Mouse (Mus musculus) urinary bladder, adult 18-20 months (tissue): ENCODE results near the gene Slc2a4.
A peak's percentile ranks its signal among the peaks of the same experiment; 100 is the strongest.

ENCODE experiments used
- DNase-seq, 2 experiments: peaks; one replicate each; pipeline ENCODE4 v3.0.0; 2022; ENCODE audit warnings: low spot score in 2 of 2, mixed read lengths in 2 of 2

Gene Slc2a4

DNA sequence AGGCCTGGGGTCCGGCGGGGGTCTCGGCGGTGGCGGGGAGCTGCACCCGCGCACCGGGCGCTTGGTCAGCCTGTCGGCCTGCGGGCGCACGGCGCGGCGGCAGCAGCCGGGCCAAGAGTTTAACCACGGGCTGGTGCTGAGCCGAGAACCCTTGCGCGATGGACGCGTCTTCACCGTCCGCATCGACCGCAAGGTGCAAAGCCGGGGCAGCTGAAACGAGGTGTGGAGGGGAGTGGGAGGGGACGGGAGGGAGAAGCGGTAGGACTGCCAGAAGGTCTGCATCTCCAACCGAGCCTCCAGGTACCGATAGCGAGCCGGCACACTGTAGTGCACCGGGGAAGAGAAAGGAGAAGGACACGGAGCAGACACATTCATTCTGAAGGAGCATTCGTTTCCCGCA is 46.0 kb downstream of the Slc2a4 start:
- DNase-seq = no peak

GRCm38 (mm10) chr11:69901406-69901846 is 46.6 kb downstream of the Slc2a4 start:
- DNase-seq = peak; percentile 83 to 94

DNA sequence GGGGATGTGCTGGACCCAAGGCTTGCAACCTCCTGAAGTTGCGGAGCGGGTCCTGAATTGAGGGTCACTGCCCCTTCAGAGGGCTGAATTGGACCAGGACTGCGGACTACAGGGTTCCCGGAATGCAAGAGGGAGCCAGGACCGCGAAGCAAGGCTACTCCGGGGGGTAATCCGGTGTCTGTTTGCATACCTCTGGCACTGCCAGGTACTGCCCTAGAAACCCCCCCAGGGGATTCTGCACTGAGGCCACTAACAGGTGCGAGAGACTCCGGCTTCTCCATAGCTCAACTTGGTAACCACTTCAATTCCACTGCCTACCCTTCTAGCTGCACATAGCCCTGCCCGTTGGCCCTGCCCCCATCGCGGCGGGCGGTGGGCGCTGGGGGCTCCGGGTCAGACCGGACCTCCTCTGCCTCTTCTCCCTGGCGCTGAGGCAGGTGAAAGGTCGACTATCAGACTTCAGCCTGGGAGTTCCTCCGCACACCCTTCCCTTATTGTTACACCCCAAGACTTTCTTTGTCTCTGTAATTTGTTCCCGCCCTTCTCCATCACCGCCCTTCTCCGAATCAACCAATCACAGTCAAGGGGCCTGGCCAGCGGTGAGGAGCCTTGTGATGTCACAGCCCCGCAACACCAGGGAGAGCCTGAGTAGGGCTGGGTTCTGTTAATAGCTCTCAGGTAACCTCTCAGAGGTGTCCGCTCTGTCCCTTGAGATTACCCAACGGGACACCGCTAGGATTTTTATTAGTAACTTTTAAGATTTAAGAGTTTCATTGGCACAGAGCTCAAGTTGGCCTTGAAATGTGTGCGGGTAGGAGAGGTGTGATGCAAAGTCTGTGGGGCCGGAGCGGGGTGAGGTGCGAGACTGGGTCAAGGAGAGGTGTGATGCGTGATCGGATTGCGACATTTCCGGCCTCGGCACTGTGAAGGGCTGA is 47.2 kb downstream of the Slc2a4 start, which contains the start of the genes 2810408A11Rik and Neurl4:
Gene 2810408A11Rik (minus strand): TSS at position 517 of the 935 bp plus-strand sequence.
Gene Neurl4 (plus strand): TSS at position 602 of the 935 bp plus-strand sequence.
- peak; percentile 79 to 89 for DNase-seq

GRCm38 (mm10) chr11:69899870-69900269 is 48.1 kb downstream of the Slc2a4 start:
- DNase-seq = no peak

DNA sequence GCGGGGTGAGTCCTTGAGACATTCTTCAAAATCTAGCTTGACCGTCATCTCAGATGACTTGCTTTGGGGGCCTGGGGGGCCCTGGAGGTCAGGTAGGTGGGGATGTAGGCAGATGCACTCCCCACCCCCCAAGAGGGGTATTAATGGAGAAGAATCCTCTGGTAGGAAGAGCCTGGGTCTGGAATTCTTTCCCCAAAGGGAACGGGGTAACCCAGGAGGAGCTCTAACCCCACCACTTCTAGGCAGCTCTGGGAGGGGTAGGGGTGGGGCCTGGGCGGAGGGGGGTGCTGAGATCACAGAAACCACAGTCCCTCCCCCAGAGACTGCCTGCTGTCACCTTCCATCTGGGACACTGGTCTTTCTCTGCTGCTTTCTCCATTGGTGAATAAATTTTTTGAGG is 52.7 kb downstream of the Slc2a4 start, which contains the start of gene Acap1:
Gene Acap1 (minus strand): TSS at position 249 of the 400 bp plus-strand sequence.
- DNase-seq = no peak

DNA sequence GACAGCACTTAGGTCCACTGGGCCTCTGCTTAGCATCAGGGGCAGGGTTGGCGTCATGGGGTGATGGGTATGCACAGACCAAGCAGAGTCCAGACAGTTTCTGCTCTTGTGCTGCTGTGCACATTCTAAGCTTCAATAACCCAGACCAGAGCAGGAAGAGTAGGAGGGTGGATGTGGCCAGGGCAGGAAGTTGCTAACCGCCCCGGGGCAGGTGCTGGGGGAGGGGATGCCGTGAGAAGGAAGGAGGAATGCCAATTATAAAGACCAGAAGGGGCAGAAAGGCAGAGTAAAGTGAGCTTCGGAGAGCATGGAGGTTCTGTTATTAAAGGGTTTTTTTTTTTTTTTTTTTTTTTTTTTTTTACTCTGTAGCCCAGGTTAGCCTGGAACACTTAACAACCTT is 53.3 kb downstream of the Slc2a4 start:
- no peak for DNase-seq
